Mouse (Mus musculus): Measurements from ENCODE around the gene 9130213A22Rik.
A peak's percentile ranks its signal among the peaks of the same experiment; 100 is the strongest.
"Not testable (repeated sequence)": the region's sequence is repeated elsewhere in the genome, so short reads cannot be mapped to it uniquely, and the experiment has no call there.

9130213A22Rik gene

GRCm38 (mm10) chr11:69093856-69094255, 28.5 kb downstream of the 9130213A22Rik start:
- not testable (repeated sequence) for DNase-seq (ENCODE audit: low spot score)

- DNase-seq (ENCODE audit: low spot score) = no peak
Observed at GRCm38 (mm10) chr11:69092871-69093270, 29.5 kb downstream of the 9130213A22Rik start.

GRCm38 (mm10) chr11:69092386-69092751, 30.0 kb downstream of the 9130213A22Rik start:
- DNase-seq (ENCODE audit: low spot score) = peak; percentile 69

- no peak for DNase-seq (ENCODE audit: low spot score)
Observed at GRCm38 (mm10) chr11:69091566-69092385, 30.6 kb downstream of the 9130213A22Rik start.

GRCm38 (mm10) chr11:69090367-69090766, 32.0 kb downstream of the 9130213A22Rik start:
- DNase-seq (ENCODE audit: low spot score) = no peak

- DNase-seq (ENCODE audit: low spot score) = no peak
Observed at GRCm38 (mm10) chr11:69089616-69090290, 32.6 kb downstream of the 9130213A22Rik start.

- no peak for DNase-seq (ENCODE audit: low spot score)
Observed at GRCm38 (mm10) chr11:69088856-69089615, 33.4 kb downstream of the 9130213A22Rik start.

GRCm38 (mm10) chr11:69088103-69088855, 34.1 kb downstream of the 9130213A22Rik start, which contains the start of gene Vamp2:
Vamp2 (plus strand) TSS chr11:69088490.
- DNase-seq (ENCODE audit: low spot score) = peak; percentile 59

- no peak for DNase-seq (ENCODE audit: low spot score)
Observed at GRCm38 (mm10) chr11:69087597-69087996, 34.8 kb downstream of the 9130213A22Rik start.

GRCm38 (mm10) chr11:69087082-69087481, 35.3 kb downstream of the 9130213A22Rik start:
- no peak for DNase-seq (ENCODE audit: low spot score)

- DNase-seq (ENCODE audit: low spot score) = no peak
Observed at GRCm38 (mm10) chr11:69086390-69086789, 36.0 kb downstream of the 9130213A22Rik start.

- DNase-seq (ENCODE audit: low spot score) = no peak
Observed at GRCm38 (mm10) chr11:69085608-69086007, 36.8 kb downstream of the 9130213A22Rik start.

- no peak for DNase-seq (ENCODE audit: low spot score)
Observed at GRCm38 (mm10) chr11:69081613-69082012, 40.8 kb downstream of the 9130213A22Rik start.

- no peak for DNase-seq (ENCODE audit: low spot score)
Observed at GRCm38 (mm10) chr11:69080855-69081222, 41.5 kb downstream of the 9130213A22Rik start.

GRCm38 (mm10) chr11:69080102-69080854, 42.1 kb downstream of the 9130213A22Rik start:
- no peak for DNase-seq (ENCODE audit: low spot score)

GRCm38 (mm10) chr11:69078805-69079438, 43.5 kb downstream of the 9130213A22Rik start:
- DNase-seq (ENCODE audit: low spot score) = no peak

- no peak for DNase-seq (ENCODE audit: low spot score)
Observed at GRCm38 (mm10) chr11:69078041-69078440, 44.3 kb downstream of the 9130213A22Rik start.

GRCm38 (mm10) chr11:69077316-69077715, 45.1 kb downstream of the 9130213A22Rik start:
- DNase-seq (ENCODE audit: low spot score) = no peak

- DNase-seq (ENCODE audit: low spot score) = no peak
Observed at GRCm38 (mm10) chr11:69076572-69076971, 45.8 kb downstream of the 9130213A22Rik start.

GRCm38 (mm10) chr11:69075764-69076479, 46.5 kb downstream of the 9130213A22Rik start:
- no peak for DNase-seq (ENCODE audit: low spot score)
